Mouse (Mus musculus): ENCODE results near the gene Cyp24a1. TPM values are rescaled to one million over a fixed set of nuclear protein-coding genes. Genes with fewer than 3 reads are reported as not detected.

Gene Cyp24a1
- polyA plus RNA-seq, 1 experiment from 2014 or later = 0.13 TPM

- H3K27ac ChIP-seq = no peak overlapping the region
- no peaks in the 10 kb centered on the region for H3K36me3 ChIP-seq (ENCODE audit: poor library complexity, severe bottlenecking)
- H3K27me3 ChIP-seq = peaks cover 12% of the 10 kb centered on the region
- H3K9me3 ChIP-seq (replicated peaks) = no peaks in the 10 kb centered on the region
- ATAC-seq = peak; percentile 55; the same call in 1 of the 2 replicates
- 0 out of 2 replicates have a peak, but pooled peaks cover 11% of the 10 kb centered on the region for H3K4me1 ChIP-seq
- H3K9ac ChIP-seq = no peak overlapping the region
- WGBS = 46% methylated on average over 26 of the region's 26 CpGs
- H3K4me2 ChIP-seq = no peak overlapping the region; the same call in 1 of the 2 replicates
- H3K4me3 ChIP-seq = no peak overlapping the region
Observed at GRCm38 (mm10) chr2:170487890-170488502, 8.9 kb downstream of the Cyp24a1 start.

DNA sequence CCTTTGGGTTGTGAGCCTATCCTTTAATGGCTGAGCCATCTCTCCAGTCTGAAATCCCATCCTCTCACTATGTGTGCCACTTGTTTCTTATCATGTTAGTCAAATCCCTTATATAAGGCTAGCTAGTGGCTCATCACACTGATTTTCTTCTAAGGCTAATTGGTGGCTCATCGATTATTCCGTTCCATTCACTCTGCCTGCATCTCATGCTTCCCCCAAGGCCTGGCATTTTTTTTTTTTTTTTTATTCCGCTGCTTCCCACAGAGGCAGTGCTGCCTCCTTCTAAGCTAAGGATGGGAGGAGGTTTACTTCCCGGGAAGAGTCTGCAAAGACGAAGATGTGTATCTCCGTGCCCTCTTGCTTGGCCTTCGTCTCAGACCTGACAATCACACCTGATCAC is 9.7 kb downstream of the Cyp24a1 start:
- Histone ChIP-seq H3K27me3 (peaks cover 6% of the 10 kb centered on the region; the same call in 1 of the 2 replicates), H3K4me2 (no peak overlapping the region), H3K9me3 (replicated peaks) (no peaks in the 10 kb centered on the region), H3K36me3 (ENCODE audit: poor library complexity, severe bottlenecking) (no peaks in the 10 kb centered on the region), H3K9ac (no peak overlapping the region), H3K4me3 (no peak overlapping the region), H3K4me1 (0 out of 2 replicates have a peak, but pooled peaks cover 11% of the 10 kb centered on the region), H3K27ac (no peak overlapping the region)
- no peak for ATAC-seq
- 70% methylated on average over 7 of the region's 7 CpGs for WGBS

DNA sequence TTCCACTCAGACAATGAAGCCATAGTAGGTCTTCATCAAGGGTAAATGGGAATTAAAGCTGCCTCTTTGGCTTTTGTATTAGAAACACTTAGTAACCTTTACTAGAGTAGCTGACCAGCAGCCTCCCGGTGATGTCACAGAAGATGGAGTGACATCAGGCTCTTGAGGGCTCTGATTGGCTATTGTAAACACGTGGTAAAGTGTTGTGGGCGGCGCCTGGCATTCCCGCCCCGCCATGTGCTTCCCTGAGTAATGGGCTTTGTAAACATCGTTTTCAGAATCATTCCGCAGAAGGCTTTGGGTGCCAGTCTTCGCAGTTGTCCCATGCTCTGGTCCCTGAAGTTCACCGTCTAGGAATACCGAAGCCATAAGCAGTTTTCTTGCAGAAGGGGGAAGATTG is 13.0 kb downstream of the Cyp24a1 start:
- Histone ChIP-seq H3K9ac (no peak overlapping the region), H3K4me1 (0 out of 2 replicates have a peak, but pooled peaks cover 9% of the 10 kb centered on the region), H3K4me2 (no peak overlapping the region), H3K27ac (no peak overlapping the region), H3K4me3 (no peak overlapping the region), H3K27me3 (no peaks in the 10 kb centered on the region), H3K36me3 (ENCODE audit: poor library complexity, severe bottlenecking) (no peaks in the 10 kb centered on the region), H3K9me3 (replicated peaks) (no peaks in the 10 kb centered on the region)
- no peak for ATAC-seq
- WGBS = 82% methylated on average over 11 of the region's 11 CpGs

- Histone ChIP-seq H3K9ac (no peak overlapping the region), H3K36me3 (ENCODE audit: poor library complexity, severe bottlenecking) (no peaks in the 10 kb centered on the region), H3K27ac (no peak overlapping the region), H3K27me3 (no peaks in the 10 kb centered on the region), H3K4me3 (no peak overlapping the region), H3K9me3 (replicated peaks) (no peaks in the 10 kb centered on the region), H3K4me1 (no peaks in the 10 kb centered on the region), H3K4me2 (no peak overlapping the region)
- no peak for ATAC-seq
- WGBS = 77% methylated on average over 10 of the region's 10 CpGs
Observed at GRCm38 (mm10) chr2:170482019-170482540, 14.9 kb downstream of the Cyp24a1 start.

DNA sequence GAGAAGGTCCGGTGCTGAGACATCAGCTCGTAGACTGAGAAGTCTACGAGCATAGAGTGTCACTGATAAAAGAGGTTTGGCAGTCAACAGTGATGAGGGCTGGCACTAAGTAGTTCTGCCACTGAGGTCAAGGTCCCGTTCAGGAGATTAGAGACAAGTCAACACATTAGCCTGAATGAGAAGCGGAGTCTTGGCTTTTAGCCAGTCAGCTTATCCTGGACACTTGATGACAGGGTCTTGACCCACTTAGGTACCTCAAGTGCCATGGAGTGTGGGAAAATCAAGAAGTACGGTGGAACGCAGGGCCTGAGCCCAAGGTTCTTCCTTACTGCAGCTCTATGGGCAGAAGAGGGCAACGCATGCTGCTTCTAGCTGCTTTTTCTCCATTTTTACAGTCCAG is 20.3 kb downstream of the Cyp24a1 start:
- no peak overlapping the region for H3K9ac ChIP-seq
- no peak for ATAC-seq

GRCm38 (mm10) chr2:170476215-170476614 is 20.7 kb downstream of the Cyp24a1 start:
- H3K36me3 ChIP-seq (ENCODE audit: poor library complexity, severe bottlenecking) = no peaks in the 10 kb centered on the region
- H3K9ac ChIP-seq = no peak overlapping the region
- H3K4me1 ChIP-seq = no peaks in the 10 kb centered on the region
- H3K4me2 ChIP-seq = no peak overlapping the region
- H3K4me3 ChIP-seq = no peak overlapping the region
- WGBS = 91% methylated on average over 11 of the region's 11 CpGs
- no peak overlapping the region for H3K27ac ChIP-seq
- H3K27me3 ChIP-seq = no peaks in the 10 kb centered on the region
- no peaks in the 10 kb centered on the region for H3K9me3 ChIP-seq (replicated peaks)
- ATAC-seq = no peak

More for the DNA sequence above, 20.3 kb downstream of the Cyp24a1 start:
- 85% methylated on average over 8 of the region's 8 CpGs for WGBS
- H3K4me3 ChIP-seq = no peak overlapping the region
- no peaks in the 10 kb centered on the region for H3K4me1 ChIP-seq
- H3K36me3 ChIP-seq (ENCODE audit: poor library complexity, severe bottlenecking) = no peaks in the 10 kb centered on the region
- no peaks in the 10 kb centered on the region for H3K27me3 ChIP-seq
- no peaks in the 10 kb centered on the region for H3K9me3 ChIP-seq (replicated peaks)
- H3K27ac ChIP-seq = no peak overlapping the region
- H3K4me2 ChIP-seq = no peak overlapping the region

DNA sequence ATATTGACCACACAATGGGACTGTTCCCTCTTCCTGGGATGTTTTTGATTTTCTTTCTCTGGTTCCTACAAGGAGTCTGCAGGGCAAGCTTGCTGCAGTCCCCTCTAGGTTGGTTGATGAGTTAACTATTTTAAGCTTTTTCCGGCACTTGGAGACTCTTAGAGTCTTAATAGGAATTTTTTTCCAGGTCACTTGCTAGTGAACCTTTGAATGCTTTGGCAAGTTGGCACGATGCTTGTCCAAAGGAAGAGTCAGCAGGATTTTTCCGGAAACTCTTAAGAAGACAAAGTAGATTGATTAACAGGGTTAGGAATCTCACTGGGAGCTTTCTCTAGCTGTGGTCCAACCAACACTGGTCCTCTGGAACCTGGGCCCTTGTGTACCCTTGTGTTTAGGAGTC is 21.8 kb downstream of the Cyp24a1 start:
- no peak for ATAC-seq
- peaks cover 2% of the 10 kb centered on the region; the same call in 1 of the 2 replicates for H3K4me1 ChIP-seq
- H3K27me3 ChIP-seq = no peaks in the 10 kb centered on the region
- H3K36me3 ChIP-seq (ENCODE audit: poor library complexity, severe bottlenecking) = no peaks in the 10 kb centered on the region
- no peak overlapping the region for H3K27ac ChIP-seq
- H3K4me3 ChIP-seq = no peak overlapping the region
- no peak overlapping the region for H3K9ac ChIP-seq
- H3K9me3 ChIP-seq (replicated peaks) = no peaks in the 10 kb centered on the region
- no peak overlapping the region for H3K4me2 ChIP-seq
- WGBS = 58% methylated on average over 3 of the region's 3 CpGs

DNA sequence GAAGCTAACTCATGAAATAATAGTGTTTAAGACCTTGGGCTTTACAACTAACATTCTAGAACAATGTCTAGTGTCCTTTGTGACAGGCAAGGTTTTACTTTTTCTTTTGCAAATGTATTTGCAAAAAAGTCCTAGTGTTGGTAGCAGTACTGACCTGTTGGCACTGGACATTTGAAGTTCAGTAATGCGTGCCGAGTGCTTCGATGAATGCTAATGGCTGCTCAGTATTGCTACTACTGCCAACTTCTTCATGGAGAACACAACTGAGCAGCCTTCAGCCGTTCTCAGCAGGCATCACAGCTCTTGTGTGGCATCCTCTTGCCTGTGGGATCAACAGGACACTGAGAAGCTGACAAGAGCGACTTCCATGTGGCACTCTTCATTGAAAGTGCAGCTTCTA is 22.8 kb downstream of the Cyp24a1 start:
- ATAC-seq = no peak
- H3K27me3 ChIP-seq = no peaks in the 10 kb centered on the region
- H3K4me1 ChIP-seq = peaks cover 11% of the 10 kb centered on the region
- no peak overlapping the region for H3K9ac ChIP-seq
- no peaks in the 10 kb centered on the region for H3K36me3 ChIP-seq (ENCODE audit: poor library complexity, severe bottlenecking)
- no peak overlapping the region for H3K4me2 ChIP-seq
- no peak overlapping the region for H3K27ac ChIP-seq
- WGBS = 91% methylated on average over 5 of the region's 5 CpGs
- H3K4me3 ChIP-seq = no peak overlapping the region
- H3K9me3 ChIP-seq (replicated peaks) = no peaks in the 10 kb centered on the region

- H3K36me3 ChIP-seq (ENCODE audit: poor library complexity, severe bottlenecking) = no peaks in the 10 kb centered on the region
- H3K27ac ChIP-seq = no peak overlapping the region
- no peak overlapping the region for H3K4me2 ChIP-seq
- peaks cover 13% of the 10 kb centered on the region for H3K4me1 ChIP-seq
- no peaks in the 10 kb centered on the region for H3K9me3 ChIP-seq (replicated peaks)
- WGBS = 80% methylated on average over 5 of the region's 5 CpGs
- H3K27me3 ChIP-seq = no peaks in the 10 kb centered on the region
- H3K9ac ChIP-seq = no peak overlapping the region
- H3K4me3 ChIP-seq = no peak overlapping the region
- ATAC-seq = no peak
Observed at GRCm38 (mm10) chr2:170470591-170470990, 26.4 kb downstream of the Cyp24a1 start.

GRCm38 (mm10) chr2:170469616-170470308 is 27.2 kb downstream of the Cyp24a1 start:
- no peak overlapping the region for H3K27ac ChIP-seq
- H3K9me3 ChIP-seq (replicated peaks) = no peaks in the 10 kb centered on the region
- H3K4me1 ChIP-seq = peaks cover 13% of the 10 kb centered on the region
- 7% methylated on average over 10 of the region's 10 CpGs for WGBS
- ATAC-seq = peak; percentile 45; the same call in 1 of the 2 replicates
- H3K9ac ChIP-seq = no peak overlapping the region
- H3K4me2 ChIP-seq = peak overlapping the region; percentile 27
- no peak overlapping the region for H3K4me3 ChIP-seq
- H3K27me3 ChIP-seq = no peaks in the 10 kb centered on the region
- no peaks in the 10 kb centered on the region for H3K36me3 ChIP-seq (ENCODE audit: poor library complexity, severe bottlenecking)

DNA sequence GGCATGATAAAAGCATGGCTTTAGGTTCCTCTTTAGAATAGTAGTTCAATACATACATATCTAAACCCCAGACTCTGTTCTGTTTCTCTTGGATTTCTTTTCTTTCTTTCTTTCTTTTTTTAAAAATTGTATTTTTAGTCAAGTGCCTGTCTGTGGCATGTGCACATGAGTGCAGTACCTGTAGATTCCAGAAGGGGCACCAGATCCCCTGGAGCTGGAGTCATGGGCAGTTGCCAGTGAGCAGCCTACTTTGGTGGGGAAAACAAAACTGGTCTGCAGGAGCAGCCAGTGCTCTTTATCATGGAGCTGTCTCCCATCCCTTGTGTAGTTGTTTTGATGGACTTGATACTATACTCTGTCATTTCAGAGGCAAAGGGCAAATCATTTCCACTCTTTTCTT is 28.9 kb downstream of the Cyp24a1 start:
- no peak overlapping the region for H3K4me2 ChIP-seq
- H3K27me3 ChIP-seq = no peaks in the 10 kb centered on the region
- H3K4me1 ChIP-seq = peaks cover 13% of the 10 kb centered on the region
- no peak overlapping the region for H3K27ac ChIP-seq
- ATAC-seq = no peak
- no peaks in the 10 kb centered on the region for H3K36me3 ChIP-seq (ENCODE audit: poor library complexity, severe bottlenecking)
- no peaks in the 10 kb centered on the region for H3K9me3 ChIP-seq (replicated peaks)
- no peak overlapping the region for H3K4me3 ChIP-seq
- H3K9ac ChIP-seq = no peak overlapping the region

DNA sequence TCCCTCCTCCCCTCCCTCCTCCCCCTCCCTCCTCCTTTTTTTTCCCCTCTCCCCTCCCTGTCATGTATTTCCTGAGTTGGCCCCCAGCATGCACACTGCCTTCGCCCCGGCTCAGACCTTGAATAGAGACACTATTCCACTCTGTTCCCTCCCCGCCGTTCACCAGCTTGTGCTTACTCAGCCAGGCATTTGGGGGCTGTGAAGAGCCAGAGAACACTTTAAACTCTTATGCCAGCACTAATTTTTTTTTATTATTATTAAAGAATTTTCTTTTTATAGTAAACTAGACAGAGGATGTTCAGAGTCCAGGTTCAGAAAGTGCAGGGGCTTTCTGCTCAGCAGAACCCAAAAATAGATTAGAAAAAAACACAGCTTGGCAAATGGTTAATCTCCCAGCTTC is 32.1 kb downstream of the Cyp24a1 start:
- WGBS = 27% methylated on average over 4 of the region's 4 CpGs
- no peak overlapping the region for H3K9ac ChIP-seq
- no peak for ATAC-seq

More for the DNA sequence above, 32.1 kb downstream of the Cyp24a1 start:
- no peaks in the 10 kb centered on the region for H3K27me3 ChIP-seq
- no peaks in the 10 kb centered on the region for H3K9me3 ChIP-seq (replicated peaks)
- no peak overlapping the region for H3K4me2 ChIP-seq
- H3K4me3 ChIP-seq = no peak overlapping the region
- H3K27ac ChIP-seq = no peak overlapping the region
- H3K4me1 ChIP-seq = peaks cover 9% of the 10 kb centered on the region
- no peaks in the 10 kb centered on the region for H3K36me3 ChIP-seq (ENCODE audit: poor library complexity, severe bottlenecking)

Data from forebrain, embryonic 13.5 days (tissue).